Mouse (Mus musculus): ENCODE data around the gene Snrpe. TPM values are rescaled to one million over a fixed set of nuclear protein-coding genes. Genes with fewer than 3 reads are reported as not detected.
A peak's percentile ranks its signal among the peaks of the same experiment; 100 is the strongest.

Gene Snrpe
- polyA plus RNA-seq, 1 experiment from 2014 or later = 911 TPM

DNA sequence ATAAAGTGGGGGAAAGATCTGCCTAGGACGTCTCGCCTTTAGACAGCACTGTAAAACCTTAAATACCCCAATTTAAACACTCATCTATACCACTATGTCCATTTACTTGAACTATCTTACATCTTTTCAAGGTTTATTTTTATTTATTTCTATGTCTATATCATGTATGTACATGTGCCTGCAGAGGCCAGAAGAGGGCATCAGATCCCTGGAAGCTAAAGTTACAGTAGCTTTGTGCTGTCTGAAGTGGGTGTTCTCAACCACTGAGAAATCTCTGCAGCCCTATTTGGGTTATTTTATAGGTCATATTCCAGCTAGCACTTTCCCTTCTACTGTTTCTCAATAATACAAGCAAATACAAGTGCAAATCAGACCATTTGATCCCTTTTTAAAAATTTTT is 22.1 kb upstream of the Snrpe start:
- DNase-seq (ENCODE audit: low spot score) (no peak), ATAC-seq (ENCODE audit: insufficient number of reproducible peaks, low FRiP score, low TSS enrichment, low read depth) (no peak)
- 86% methylated on average over 2 of the region's 2 CpGs for WGBS
- Histone ChIP-seq H3K9me3 (ENCODE audit: control insufficient read depth, low read length) (no peaks in the 10 kb centered on the region), H3K4me3 (ENCODE audit: low read depth, low read length) (no peak overlapping the region), H3K27ac (replicated peaks; ENCODE audit: low read depth, low read length) (no peak overlapping the region), H3K27me3 (ENCODE audit: control insufficient read depth, insufficient read depth, low read length) (no peaks in the 10 kb centered on the region), H3K9ac (ENCODE audit: low read length) (no peak overlapping the region), H3K4me2 (ENCODE audit: low read depth, severe bottlenecking) (no peak overlapping the region), H3K36me3 (ENCODE audit: control insufficient read depth, insufficient read depth, low read length) (peaks cover 25% of the 10 kb centered on the region), H3K4me1 (ENCODE audit: control insufficient read depth, insufficient read depth, low read length) (no peaks in the 10 kb centered on the region)

DNA sequence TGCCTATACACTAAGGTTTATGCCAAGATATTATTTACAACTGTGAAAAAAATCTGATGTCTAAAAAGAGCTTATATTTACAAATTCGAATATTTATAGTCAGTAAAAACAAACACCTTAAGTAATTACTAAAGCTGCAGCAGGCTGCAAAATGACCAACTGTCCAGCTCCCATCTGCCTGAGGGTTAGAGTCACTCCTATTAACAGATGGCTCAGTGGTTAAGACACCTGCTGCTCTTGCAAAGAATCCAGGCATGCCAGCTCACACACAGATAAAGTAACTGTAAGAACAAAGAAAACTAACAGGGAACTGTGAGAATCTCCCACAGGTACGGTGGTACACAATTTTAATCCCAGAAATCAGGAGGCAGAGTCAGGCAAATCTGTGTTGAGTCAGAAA is 15.0 kb upstream of the Snrpe start:
- no peaks in the 10 kb centered on the region for H3K27me3 ChIP-seq (ENCODE audit: control insufficient read depth, insufficient read depth, low read length)
- H3K4me1 ChIP-seq (ENCODE audit: control insufficient read depth, insufficient read depth, low read length) = no peaks in the 10 kb centered on the region
- H3K9me3 ChIP-seq (ENCODE audit: control insufficient read depth, low read length) = no peaks in the 10 kb centered on the region
- 81% methylated on average over 2 of the region's 2 CpGs for WGBS
- H3K9ac ChIP-seq (ENCODE audit: low read length) = no peak overlapping the region
- peaks cover 32% of the 10 kb centered on the region for H3K36me3 ChIP-seq (ENCODE audit: control insufficient read depth, insufficient read depth, low read length)
- no peak overlapping the region for H3K27ac ChIP-seq (replicated peaks; ENCODE audit: low read depth, low read length)
- no peak overlapping the region for H3K4me2 ChIP-seq (ENCODE audit: low read depth, severe bottlenecking)
- ATAC-seq (ENCODE audit: insufficient number of reproducible peaks, low FRiP score, low TSS enrichment, low read depth) = no peak
- H3K4me3 ChIP-seq (ENCODE audit: low read depth, low read length) = no peak overlapping the region
- DNase-seq (ENCODE audit: low spot score) = no peak

DNA sequence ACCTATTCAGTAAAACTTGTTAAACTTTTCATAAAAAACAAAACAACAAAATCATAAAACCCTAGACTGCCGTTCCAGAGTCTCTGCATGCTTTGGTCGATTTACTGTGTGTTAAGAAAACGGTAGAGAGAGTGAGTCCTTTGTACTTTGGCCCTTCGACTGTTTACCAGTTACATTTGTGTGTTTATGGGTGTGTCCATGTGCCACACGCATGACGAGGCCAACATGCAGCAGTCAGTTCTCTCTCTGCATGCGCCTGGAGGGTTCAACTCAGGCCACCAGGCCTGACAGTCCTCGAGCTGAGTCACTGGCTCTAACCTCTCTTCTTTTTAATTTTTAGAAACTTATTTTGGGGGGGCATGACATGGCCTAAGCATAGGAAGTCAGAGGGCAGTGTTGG is 8.2 kb upstream of the Snrpe start:
- H3K4me3 ChIP-seq (ENCODE audit: low read depth, low read length) = no peak overlapping the region
- no peak overlapping the region for H3K9ac ChIP-seq (ENCODE audit: low read length)
- H3K36me3 ChIP-seq (ENCODE audit: control insufficient read depth, insufficient read depth, low read length) = peaks cover 17% of the 10 kb centered on the region
- no peaks in the 10 kb centered on the region for H3K9me3 ChIP-seq (ENCODE audit: control insufficient read depth, low read length)
- WGBS = 82% methylated on average over 8 of the region's 8 CpGs
- DNase-seq (ENCODE audit: low spot score) (no peak), ATAC-seq (ENCODE audit: insufficient number of reproducible peaks, low FRiP score, low TSS enrichment, low read depth) (no peak)
- no peak overlapping the region for H3K4me2 ChIP-seq (ENCODE audit: low read depth, severe bottlenecking)
- no peaks in the 10 kb centered on the region for H3K4me1 ChIP-seq (ENCODE audit: control insufficient read depth, insufficient read depth, low read length)
- H3K27me3 ChIP-seq (ENCODE audit: control insufficient read depth, insufficient read depth, low read length) = no peaks in the 10 kb centered on the region
- H3K27ac ChIP-seq (replicated peaks; ENCODE audit: low read depth, low read length) = no peak overlapping the region

- no peak for ATAC-seq (ENCODE audit: insufficient number of reproducible peaks, low FRiP score, low TSS enrichment, low read depth)
- no peaks in the 10 kb centered on the region for H3K4me1 ChIP-seq (ENCODE audit: control insufficient read depth, insufficient read depth, low read length)
- H3K36me3 ChIP-seq (ENCODE audit: control insufficient read depth, insufficient read depth, low read length) = peaks cover 14% of the 10 kb centered on the region
- DNase-seq (ENCODE audit: low spot score) = no peak
- no peaks in the 10 kb centered on the region for H3K27me3 ChIP-seq (ENCODE audit: control insufficient read depth, insufficient read depth, low read length)
- no peak overlapping the region for H3K27ac ChIP-seq (replicated peaks; ENCODE audit: low read depth, low read length)
- no peak overlapping the region for H3K4me2 ChIP-seq (ENCODE audit: low read depth, severe bottlenecking)
- H3K9me3 ChIP-seq (ENCODE audit: control insufficient read depth, low read length) = no peaks in the 10 kb centered on the region
- no peak overlapping the region for H3K4me3 ChIP-seq (ENCODE audit: low read depth, low read length)
- no peak overlapping the region for H3K9ac ChIP-seq (ENCODE audit: low read length)
- whole genome bisulfite sequencing = 80% methylated on average over 2 of the region's 2 CpGs
These were observed 7.8 kb upstream of the Snrpe start for GRCm38 (mm10) chr1:133617908-133618307.

DNA sequence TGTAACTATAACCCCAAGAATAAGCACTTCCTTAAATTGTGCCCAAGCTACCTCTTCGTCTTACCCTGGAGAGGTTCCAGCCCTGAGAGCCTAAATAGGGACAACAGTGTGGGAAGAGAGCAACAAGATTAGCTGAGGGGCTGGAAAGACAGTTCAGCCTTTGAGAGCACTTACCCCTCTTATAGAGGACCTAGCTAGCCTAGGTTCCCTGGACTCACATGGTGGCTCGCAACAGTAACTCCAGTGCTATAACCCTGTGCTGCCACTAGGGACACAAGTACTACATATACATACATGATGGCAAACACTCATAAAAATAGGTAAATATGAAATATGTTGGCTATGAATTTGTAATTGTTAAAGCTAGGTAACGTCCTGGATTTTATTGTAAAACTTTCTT is 3.7 kb upstream of the Snrpe start:
- ATAC-seq (ENCODE audit: insufficient number of reproducible peaks, low FRiP score, low TSS enrichment, low read depth) = no peak
- H3K4me3 ChIP-seq (ENCODE audit: low read depth, low read length) = no peak overlapping the region
- H3K4me2 ChIP-seq (ENCODE audit: low read depth, severe bottlenecking) = no peak overlapping the region
- H3K36me3 ChIP-seq (ENCODE audit: control insufficient read depth, insufficient read depth, low read length) = no peaks in the 10 kb centered on the region; the same call in 1 of the 2 replicates
- no peak overlapping the region for H3K9ac ChIP-seq (ENCODE audit: low read length)
- no peak for DNase-seq (ENCODE audit: low spot score)
- 0 out of 2 replicates have a peak, but pooled peaks cover 2% of the 10 kb centered on the region for H3K4me1 ChIP-seq (ENCODE audit: control insufficient read depth, insufficient read depth, low read length)
- 79% methylated on average over 3 of the region's 3 CpGs for WGBS
- no peaks in the 10 kb centered on the region for H3K9me3 ChIP-seq (ENCODE audit: control insufficient read depth, low read length)
- H3K27me3 ChIP-seq (ENCODE audit: control insufficient read depth, insufficient read depth, low read length) = no peaks in the 10 kb centered on the region
- H3K27ac ChIP-seq (replicated peaks; ENCODE audit: low read depth, low read length) = no peak overlapping the region

DNA sequence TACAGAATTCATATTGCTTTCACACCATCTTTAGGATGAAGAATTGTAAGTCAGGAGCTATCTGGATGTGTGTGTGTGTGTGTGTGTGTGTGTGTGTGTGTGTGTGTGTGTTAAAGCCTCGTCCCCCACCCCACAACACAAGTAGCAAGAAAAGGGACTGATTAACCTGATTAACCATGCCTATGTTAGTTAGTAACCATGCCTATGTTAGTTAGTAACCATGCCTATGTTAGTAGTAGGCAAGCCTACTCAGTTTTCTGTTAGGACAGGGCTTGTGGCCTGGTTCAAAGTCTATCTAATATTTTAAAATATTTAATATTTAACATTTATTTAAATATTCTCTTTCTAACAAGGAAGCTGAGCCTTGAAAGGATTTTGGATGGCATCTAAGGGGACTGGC is 1.3 kb upstream of the Snrpe start:
- Histone ChIP-seq H3K9ac (ENCODE audit: low read length) (no peak overlapping the region), H3K9me3 (ENCODE audit: control insufficient read depth, low read length) (no peaks in the 10 kb centered on the region), H3K4me2 (ENCODE audit: low read depth, severe bottlenecking) (no peak overlapping the region), H3K36me3 (ENCODE audit: control insufficient read depth, insufficient read depth, low read length) (peaks cover 12% of the 10 kb centered on the region), H3K4me3 (ENCODE audit: low read depth, low read length) (no peak overlapping the region), H3K27ac (replicated peaks; ENCODE audit: low read depth, low read length) (no peak overlapping the region), H3K27me3 (ENCODE audit: control insufficient read depth, insufficient read depth, low read length) (no peaks in the 10 kb centered on the region), H3K4me1 (ENCODE audit: control insufficient read depth, insufficient read depth, low read length) (0 out of 2 replicates have a peak, but pooled peaks cover 2% of the 10 kb centered on the region)
- DNase-seq (ENCODE audit: low spot score) (no peak), ATAC-seq (ENCODE audit: insufficient number of reproducible peaks, low FRiP score, low TSS enrichment, low read depth) (no peak)
- WGBS = 83% methylated on average over 1 of the region's 1 CpGs

- H3K9me3 ChIP-seq (ENCODE audit: control insufficient read depth, low read length) = no peaks in the 10 kb centered on the region
- no peaks in the 10 kb centered on the region for H3K27me3 ChIP-seq (ENCODE audit: control insufficient read depth, insufficient read depth, low read length)
- no peak overlapping the region for H3K4me2 ChIP-seq (ENCODE audit: low read depth, severe bottlenecking)
- no peak overlapping the region for H3K9ac ChIP-seq (ENCODE audit: low read length)
- H3K4me1 ChIP-seq (ENCODE audit: control insufficient read depth, insufficient read depth, low read length) = 0 out of 2 replicates have a peak, but pooled peaks cover 2% of the 10 kb centered on the region
- H3K36me3 ChIP-seq (ENCODE audit: control insufficient read depth, insufficient read depth, low read length) = peaks cover 14% of the 10 kb centered on the region
- DNase-seq (ENCODE audit: low spot score) = no peak
- H3K4me3 ChIP-seq (ENCODE audit: low read depth, low read length) = no peak overlapping the region
- no peak for ATAC-seq (ENCODE audit: insufficient number of reproducible peaks, low FRiP score, low TSS enrichment, low read depth)
- WGBS = 57% methylated on average over 6 of the region's 6 CpGs
- H3K27ac ChIP-seq (replicated peaks; ENCODE audit: low read depth, low read length) = no peak overlapping the region
These were observed 510 bp upstream of the Snrpe start for GRCm38 (mm10) chr1:133610601-133611000.

GRCm38 (mm10) chr1:133603174-133603573 is 6.9 kb downstream of the Snrpe start:
- ATAC-seq (ENCODE audit: insufficient number of reproducible peaks, low FRiP score, low TSS enrichment, low read depth) = no peak
- peaks cover 25% of the 10 kb centered on the region for H3K36me3 ChIP-seq (ENCODE audit: control insufficient read depth, insufficient read depth, low read length)

GRCm38 (mm10) chr1:133596298-133597007 is 13.6 kb downstream of the Snrpe start:
- ATAC-seq (ENCODE audit: insufficient number of reproducible peaks, low FRiP score, low TSS enrichment, low read depth) = no peak; the same call in 1 of the 2 replicates
- H3K36me3 ChIP-seq (ENCODE audit: control insufficient read depth, insufficient read depth, low read length) = no peaks in the 10 kb centered on the region
- no peaks in the 10 kb centered on the region for H3K27me3 ChIP-seq (ENCODE audit: control insufficient read depth, insufficient read depth, low read length)
- WGBS = 20% methylated on average over 4 of the region's 4 CpGs
- no peaks in the 10 kb centered on the region for H3K9me3 ChIP-seq (ENCODE audit: control insufficient read depth, low read length)
- 0 out of 2 replicates have a peak overlapping the region, but pooled peaks have one; percentile 2 for H3K4me2 ChIP-seq (ENCODE audit: low read depth, severe bottlenecking)
- no peak overlapping the region for H3K4me3 ChIP-seq (ENCODE audit: low read depth, low read length)
- no peaks in the 10 kb centered on the region for H3K4me1 ChIP-seq (ENCODE audit: control insufficient read depth, insufficient read depth, low read length)
- peak; percentile 44 for DNase-seq (ENCODE audit: low spot score)
- peak overlapping the region; percentile 51; the same call in 1 of the 2 replicates for H3K27ac ChIP-seq (replicated peaks; ENCODE audit: low read depth, low read length)
- H3K9ac ChIP-seq (ENCODE audit: low read length) = no peak overlapping the region

More at GRCm38 (mm10) chr1:133603174-133603573, 6.9 kb downstream of the Snrpe start:
- Histone ChIP-seq H3K9me3 (ENCODE audit: control insufficient read depth, low read length) (no peaks in the 10 kb centered on the region), H3K4me1 (ENCODE audit: control insufficient read depth, insufficient read depth, low read length) (no peaks in the 10 kb centered on the region), H3K27ac (replicated peaks; ENCODE audit: low read depth, low read length) (no peak overlapping the region), H3K27me3 (ENCODE audit: control insufficient read depth, insufficient read depth, low read length) (no peaks in the 10 kb centered on the region), H3K9ac (ENCODE audit: low read length) (no peak overlapping the region), H3K4me3 (ENCODE audit: low read depth, low read length) (no peak overlapping the region), H3K4me2 (ENCODE audit: low read depth, severe bottlenecking) (no peak overlapping the region)
- WGBS = 94% methylated on average over 4 of the region's 4 CpGs
- DNase-seq (ENCODE audit: low spot score) = no peak
